Mouse (Mus musculus) kidney, adult 2 months (tissue): ENCODE results near the gene Iars2. TPM values are rescaled to one million over a fixed set of nuclear protein-coding genes. Genes with fewer than 3 reads are reported as not detected.
A peak's percentile ranks its signal among the peaks of the same experiment; 100 is the strongest.

ENCODE experiments used
- DNase-seq: peaks from one replicate; pipeline ENCODE4 v3.0.0; 2021
- H3K27ac ChIP-seq: fragments of 200-500 bp; 2 replicates; pipeline ENCODE4 v1.5.1; 2012; ENCODE audit warnings: low read depth, low read length, control low read depth, inconsistent platforms; ENCODE audit not compliant: insufficient read depth
- H3K27me3 ChIP-seq: fragments of 200-500 bp; replicated peaks from 2 replicates; pipeline ENCODE4 v1.6.1; 2012; ENCODE audit warnings: mild to moderate bottlenecking, moderate library complexity, low read length, inconsistent platforms; ENCODE audit not compliant: control insufficient read depth, insufficient read depth
- H3K36me3 ChIP-seq: fragments of 200-500 bp; 2 replicates; pipeline ENCODE4 v1.6.1; 2012; ENCODE audit warnings: mild to moderate bottlenecking, moderate library complexity, low read length, inconsistent platforms; ENCODE audit not compliant: control insufficient read depth, insufficient read depth
- H3K4me1 ChIP-seq: fragments of 200-500 bp; 2 replicates; pipeline ENCODE4 v1.6.1; 2011; ENCODE audit warnings: low read length; ENCODE audit not compliant: control insufficient read depth, insufficient read depth
- H3K4me3 ChIP-seq: fragments of 200-500 bp; 2 replicates; pipeline ENCODE4 v1.5.1; 2011; ENCODE audit warnings: mild to moderate bottlenecking, low read depth, low read length, control low read depth; ENCODE audit not compliant: insufficient read depth
- CTCF ChIP-seq: fragments of 200-500 bp; conservative IDR thresholded peaks from 2 replicates; pipeline ENCODE4 v1.5.1; 2011; ENCODE audit warnings: low read depth, mild to moderate bottlenecking, control low read depth, low read length, moderate library complexity, mixed read lengths; ENCODE audit not compliant: insufficient read depth, insufficient read length
- POLR2A ChIP-seq: fragments of 200-500 bp; IDR thresholded peaks from one replicate; pipeline ENCODE4 v1.6.1; 2011; ENCODE audit warnings: low read depth, low read length, control low read depth
- WGBS: fragments of 180-500 bp; shearing (Covaris S2); methylation state at CpG from one replicate; pipeline ENCODE4 v1.1.7; 2018; 5-methylcytosine and 5-hydroxymethylcytosine counted together
- polyA plus RNA-seq: library from polyadenylated mRNA; depleted of rRNA; stranded (reverse); fragments of >200 nt; gene quantifications from 2 replicates; pipeline ENCODE4 v1.2.3, GENCODE M21; 2012; rRNA removed

Gene Iars2
- 37.7 and 40.9 TPM in 2 replicates for polyA plus RNA-seq

- peak; percentile 94 for DNase-seq
- Histone ChIP-seq H3K4me3 (peak within 1 kb of the TSS; percentile 93), H3K27ac (peak within 1 kb of the TSS; percentile 76), H3K27me3 (no peaks in the 10 kb centered on the region), H3K4me1 (no peaks in the 10 kb centered on the region), H3K36me3 (peaks cover 2% of the 10 kb centered on the region; the same call in 1 of the 2 replicates)
- WGBS = under 1% methylated on average over 76 of the region's 76 CpGs
- peak; percentile 33 for TF ChIP-seq POLR2A
- no peak for TF ChIP-seq CTCF
These were observed at the start of gene Iars2 for GRCm38 (mm10) chr1:185328721-185329610. TSS of gene Iars2 (minus strand) at chr1:185329396.

- Histone ChIP-seq H3K27ac (no peak overlapping the region), H3K27me3 (no peaks in the 10 kb centered on the region), H3K36me3 (peaks cover 19% of the 10 kb centered on the region), H3K4me1 (no peaks in the 10 kb centered on the region), H3K4me3 (no peak overlapping the region)
- DNase-seq = peak; percentile 54
- WGBS = 75% methylated on average over 2 of the region's 2 CpGs
- no peak for TF ChIP-seq CTCF
- TF ChIP-seq POLR2A = no peak
These were observed 48.2 kb upstream of the Iars2 start for GRCm38 (mm10) chr1:185377429-185377828.

- DNase-seq = no peak
- H3K27ac ChIP-seq = no peak overlapping the region
- H3K36me3 ChIP-seq = peaks cover 19% of the 10 kb centered on the region
- H3K4me1 ChIP-seq = no peaks in the 10 kb centered on the region
- H3K4me3 ChIP-seq = no peak overlapping the region
- TF ChIP-seq POLR2A (no peak), CTCF (no peak)
- H3K27me3 ChIP-seq = no peaks in the 10 kb centered on the region
These were observed 47.2 kb upstream of the Iars2 start for GRCm38 (mm10) chr1:185376390-185376789.

- peaks cover 15% of the 10 kb centered on the region for H3K36me3 ChIP-seq
- TF ChIP-seq CTCF = no peak
- no peak for TF ChIP-seq POLR2A
- H3K4me1 ChIP-seq = peaks cover 6% of the 10 kb centered on the region
- H3K27ac ChIP-seq = peak overlapping the region; percentile 45; the same call in 1 of the 2 replicates
- H3K27me3 ChIP-seq = no peaks in the 10 kb centered on the region
- 48% methylated on average over 6 of the region's 6 CpGs for whole genome bisulfite sequencing
- H3K4me3 ChIP-seq = no peak overlapping the region
- DNase-seq = peak; percentile 58
These were observed 40.8 kb upstream of the Iars2 start for GRCm38 (mm10) chr1:185369979-185370378.

GRCm38 (mm10) chr1:185367383-185367782 is 38.2 kb upstream of the Iars2 start:
- TF ChIP-seq CTCF = no peak
- TF ChIP-seq POLR2A = no peak
- DNase-seq = no peak
- peaks cover 11% of the 10 kb centered on the region for H3K4me1 ChIP-seq
- peaks cover 9% of the 10 kb centered on the region for H3K36me3 ChIP-seq
- WGBS = 69% methylated on average over 6 of the region's 6 CpGs
- no peak overlapping the region for H3K27ac ChIP-seq
- H3K27me3 ChIP-seq = no peaks in the 10 kb centered on the region
- no peak overlapping the region for H3K4me3 ChIP-seq

GRCm38 (mm10) chr1:185364183-185364540 is 35.0 kb upstream of the Iars2 start:
- 18% methylated on average over 6 of the region's 6 CpGs for WGBS
- Histone ChIP-seq H3K27ac (no peak overlapping the region), H3K27me3 (no peaks in the 10 kb centered on the region), H3K36me3 (no peaks in the 10 kb centered on the region), H3K4me3 (no peak overlapping the region), H3K4me1 (peaks cover 4% of the 10 kb centered on the region; the same call in 1 of the 2 replicates)
- no peak for DNase-seq
- no peak for TF ChIP-seq POLR2A
- no peak for TF ChIP-seq CTCF

DNA sequence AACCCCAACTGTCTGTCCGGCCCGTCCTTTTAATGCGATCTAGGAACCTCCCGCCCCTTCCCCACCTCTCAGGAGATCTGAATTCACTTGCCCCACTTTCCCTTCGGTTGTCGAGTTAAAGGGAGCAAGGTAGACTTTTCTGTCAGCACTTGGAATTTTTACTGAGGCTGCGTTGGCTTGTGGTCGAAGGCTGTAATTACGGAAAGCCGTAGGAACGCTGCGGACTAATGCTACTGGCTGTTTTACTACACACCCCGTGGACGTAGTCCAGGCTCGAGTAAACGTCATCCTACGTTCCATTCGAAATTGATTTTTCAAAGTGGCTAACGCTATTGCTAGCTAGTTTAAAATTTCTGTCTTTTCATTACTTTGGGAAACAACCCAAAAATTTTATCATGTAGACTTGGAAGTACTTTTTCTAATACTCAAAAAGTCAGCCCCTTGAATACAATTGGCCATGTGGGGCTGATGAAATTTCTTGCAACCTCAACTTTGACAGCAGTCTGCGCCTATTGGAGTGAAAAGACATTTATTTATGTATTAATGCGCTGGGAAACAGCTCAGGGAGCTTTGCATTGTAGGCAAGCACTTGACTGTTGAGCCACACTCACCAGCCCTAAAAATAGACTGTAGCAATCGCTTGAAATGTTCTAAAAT is 34.5 kb upstream of the Iars2 start:
- H3K27me3 ChIP-seq = no peaks in the 10 kb centered on the region
- H3K4me1 ChIP-seq = peaks cover 4% of the 10 kb centered on the region; the same call in 1 of the 2 replicates
- no peaks in the 10 kb centered on the region for H3K36me3 ChIP-seq
- no peak for TF ChIP-seq POLR2A
- TF ChIP-seq CTCF = no peak
- 2% methylated on average over 22 of the region's 22 CpGs for WGBS
- peak overlapping the region; percentile 76 for H3K4me3 ChIP-seq
- H3K27ac ChIP-seq = peak overlapping the region; percentile 49
- peak; percentile 76 for DNase-seq
